Mouse (Mus musculus): ENCODE data around the gene Gm21708.
"Not testable (repeated sequence)": the region's sequence is repeated elsewhere in the genome, so short reads cannot be mapped to it uniquely, and the experiment has no call there.

Gm21708 gene

DNA sequence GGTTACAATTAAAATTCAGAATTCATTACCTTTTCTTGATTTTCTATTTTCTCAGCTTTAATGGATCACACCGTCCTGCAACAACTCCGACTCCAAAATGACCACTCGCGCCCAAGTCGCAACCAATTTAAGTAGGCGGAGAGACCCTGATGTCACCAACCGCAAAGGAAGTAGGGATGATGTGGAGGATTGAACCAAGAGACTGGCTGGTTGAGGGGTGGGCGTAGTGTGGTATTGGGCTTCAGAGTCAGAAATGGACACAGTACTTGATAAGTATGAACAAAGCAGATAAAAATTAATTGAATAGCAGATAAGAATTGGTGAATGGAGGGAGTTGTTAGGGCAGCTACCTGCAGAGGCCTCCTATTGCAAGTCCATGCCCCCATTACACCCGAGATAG, at the start of gene Gm21708, which contains the start of gene Gm21704:
Gene Gm21708 (minus strand): TSS at position 101 of the 400 bp plus-strand sequence.
Gene Gm21704 (minus strand): TSS at position 101 of the 400 bp plus-strand sequence.
- not testable (repeated sequence) for DNase-seq

Data from embryo, embryonic 11 days (tissue).